Mouse (Mus musculus) forebrain, embryonic 16.5 days (tissue): ENCODE results near the gene March1. TPM values are rescaled to one million over a fixed set of nuclear protein-coding genes. Genes with fewer than 3 reads are reported as not detected.

Experiments used
- ATAC-seq: fragments of 200-750 bp; cut with Nextera tagmentation; 2 replicates; pipeline ENCODE4 v1.8.0; 2017; ENCODE audit warnings: mild to moderate bottlenecking, moderate library complexity
- H3K27ac ChIP-seq: fragments of 300-500 bp; sonication (generic); 2 replicates; pipeline ENCODE4 v1.5.1; 2014; ENCODE audit warnings: low read length, control low read depth
- H3K27me3 ChIP-seq: fragments of 300-500 bp; sonication (generic); replicated peaks from 2 replicates; pipeline ENCODE4 v1.6.1; 2014; ENCODE audit warnings: low read length; ENCODE audit not compliant: control insufficient read depth, insufficient read depth
- H3K36me3 ChIP-seq: fragments of 300-500 bp; sonication (generic); 2 replicates; pipeline ENCODE4 v1.6.1; 2014; ENCODE audit not compliant: control insufficient read depth, insufficient read depth
- H3K4me1 ChIP-seq: fragments of 300-500 bp; sonication (generic); replicated peaks from 2 replicates; pipeline ENCODE4 v1.6.1; 2014; ENCODE audit warnings: low read length; ENCODE audit not compliant: control insufficient read depth, insufficient read depth
- H3K4me2 ChIP-seq: fragments of 300-500 bp; sonication (generic); 2 replicates; pipeline ENCODE4 v1.6.1; 2014; ENCODE audit warnings: mild to moderate bottlenecking, low read length, control low read depth
- H3K4me3 ChIP-seq: fragments of 300-500 bp; sonication (generic); replicated peaks from 2 replicates; pipeline ENCODE4 v1.5.1; 2014; ENCODE audit warnings: mild to moderate bottlenecking, low read length, control low read depth
- H3K9ac ChIP-seq: fragments of 300-500 bp; sonication (generic); replicated peaks from 2 replicates; pipeline ENCODE4 v1.6.1; 2014; ENCODE audit warnings: low read depth, low read length, control low read depth
- H3K9me3 ChIP-seq: fragments of 300-500 bp; sonication (generic); 2 replicates; pipeline ENCODE4 v1.6.1; 2016; ENCODE audit warnings: low read length; ENCODE audit not compliant: control insufficient read depth
- WGBS: fragments of 180-500 bp; shearing (Covaris S2); extraction: QIAGEN DNeasy Blood & Tissue Kit; methylation state at CpG from one replicate; pipeline ENCODE4 v1.1.7; 2014; 5-methylcytosine and 5-hydroxymethylcytosine counted together
- polyA plus RNA-seq: library from polyadenylated mRNA; unstranded; fragments of >200 nt; fragmentation: Nextera tagmentation; extraction: Ambion mirVana; gene quantifications from 2 replicates; pipeline ENCODE4 v1.2.1, GENCODE M21; 2015

The March1 gene
- polyA plus RNA-seq, 1 experiment from 2014 or later = 38.1 TPM

GRCm38 (mm10) chr8:66185226-66185625 is 567.5 kb downstream of the March1 start:
- Histone ChIP-seq H3K27me3 (no peaks in the 10 kb centered on the region), H3K4me3 (no peak overlapping the region), H3K4me1 (no peaks in the 10 kb centered on the region; the same call in 1 of the 2 replicates), H3K9me3 (no peaks in the 10 kb centered on the region), H3K27ac (no peak overlapping the region), H3K36me3 (no peaks in the 10 kb centered on the region), H3K9ac (no peak overlapping the region), H3K4me2 (no peak overlapping the region)
- WGBS = 90% methylated on average over 2 of the region's 2 CpGs
- ATAC-seq = peak; percentile 70

GRCm38 (mm10) chr8:66194416-66194815 is 576.7 kb downstream of the March1 start:
- Histone ChIP-seq H3K4me2 (no peak overlapping the region), H3K27me3 (no peaks in the 10 kb centered on the region), H3K27ac (no peak overlapping the region), H3K9me3 (no peaks in the 10 kb centered on the region), H3K9ac (no peak overlapping the region), H3K36me3 (no peaks in the 10 kb centered on the region), H3K4me3 (no peak overlapping the region), H3K4me1 (no peaks in the 10 kb centered on the region)
- 75% methylated on average over 2 of the region's 2 CpGs for WGBS
- no peak for ATAC-seq

GRCm38 (mm10) chr8:66200169-66200568 is 582.5 kb downstream of the March1 start:
- whole genome bisulfite sequencing = 82% methylated on average over 3 of the region's 3 CpGs
- Histone ChIP-seq H3K4me1 (no peaks in the 10 kb centered on the region), H3K4me2 (no peak overlapping the region), H3K27ac (no peak overlapping the region), H3K4me3 (no peak overlapping the region), H3K9me3 (no peaks in the 10 kb centered on the region), H3K9ac (no peak overlapping the region), H3K36me3 (no peaks in the 10 kb centered on the region), H3K27me3 (no peaks in the 10 kb centered on the region)
- ATAC-seq = no peak

GRCm38 (mm10) chr8:66203814-66204438 is 586.2 kb downstream of the March1 start:
- Histone ChIP-seq H3K4me3 (no peak overlapping the region), H3K36me3 (no peaks in the 10 kb centered on the region), H3K27me3 (no peaks in the 10 kb centered on the region), H3K27ac (no peak overlapping the region), H3K9ac (no peak overlapping the region), H3K9me3 (no peaks in the 10 kb centered on the region), H3K4me1 (no peaks in the 10 kb centered on the region), H3K4me2 (no peak overlapping the region)
- 85% methylated on average over 7 of the region's 7 CpGs for WGBS
- ATAC-seq = peak; percentile 78

- Histone ChIP-seq H3K4me2 (no peak overlapping the region), H3K4me1 (no peaks in the 10 kb centered on the region), H3K4me3 (no peak overlapping the region), H3K27me3 (no peaks in the 10 kb centered on the region), H3K36me3 (no peaks in the 10 kb centered on the region), H3K9ac (no peak overlapping the region), H3K9me3 (no peaks in the 10 kb centered on the region), H3K27ac (no peak overlapping the region)
- no peak for ATAC-seq
- 72% methylated on average over 2 of the region's 2 CpGs for WGBS
These were observed 591.9 kb downstream of the March1 start for GRCm38 (mm10) chr8:66209553-66209952.

- no peaks in the 10 kb centered on the region for H3K9me3 ChIP-seq
- H3K36me3 ChIP-seq = no peaks in the 10 kb centered on the region
- H3K4me2 ChIP-seq = no peak overlapping the region
- H3K27ac ChIP-seq = no peak overlapping the region
- H3K4me1 ChIP-seq = no peaks in the 10 kb centered on the region
- ATAC-seq = no peak
- no peaks in the 10 kb centered on the region for H3K27me3 ChIP-seq
- H3K9ac ChIP-seq = no peak overlapping the region
- WGBS = 95% methylated on average over 2 of the region's 2 CpGs
- no peak overlapping the region for H3K4me3 ChIP-seq
These were observed 592.6 kb downstream of the March1 start for GRCm38 (mm10) chr8:66210294-66210693.

- Histone ChIP-seq H3K4me2 (no peak overlapping the region), H3K27me3 (no peaks in the 10 kb centered on the region), H3K27ac (no peak overlapping the region), H3K4me1 (no peaks in the 10 kb centered on the region), H3K9me3 (no peaks in the 10 kb centered on the region), H3K4me3 (no peak overlapping the region), H3K36me3 (no peaks in the 10 kb centered on the region), H3K9ac (no peak overlapping the region)
- 23% methylated on average over 1 of the region's 1 CpGs for WGBS
- ATAC-seq = no peak
These were observed 602.3 kb downstream of the March1 start for GRCm38 (mm10) chr8:66219974-66220373.

GRCm38 (mm10) chr8:66229931-66230330 is 612.2 kb downstream of the March1 start:
- Histone ChIP-seq H3K4me2 (no peak overlapping the region), H3K9me3 (no peaks in the 10 kb centered on the region), H3K27me3 (no peaks in the 10 kb centered on the region), H3K36me3 (no peaks in the 10 kb centered on the region), H3K4me1 (no peaks in the 10 kb centered on the region), H3K9ac (no peak overlapping the region), H3K4me3 (no peak overlapping the region), H3K27ac (no peak overlapping the region)
- 75% methylated on average over 2 of the region's 2 CpGs for WGBS
- ATAC-seq = no peak

- H3K4me2 ChIP-seq = no peak overlapping the region
These were observed 651.8 kb downstream of the March1 start for GRCm38 (mm10) chr8:66269546-66269945.

GRCm38 (mm10) chr8:66270116-66270515 is 652.4 kb downstream of the March1 start:
- WGBS = 71% methylated on average over 2 of the region's 2 CpGs
- ATAC-seq = no peak
- H3K4me2 ChIP-seq = no peak overlapping the region
- H3K36me3 ChIP-seq = no peaks in the 10 kb centered on the region
- H3K4me1 ChIP-seq = no peaks in the 10 kb centered on the region
- no peak overlapping the region for H3K27ac ChIP-seq
- H3K9ac ChIP-seq = no peak overlapping the region
- H3K9me3 ChIP-seq = no peaks in the 10 kb centered on the region
- no peaks in the 10 kb centered on the region for H3K27me3 ChIP-seq
- no peak overlapping the region for H3K4me3 ChIP-seq

More at GRCm38 (mm10) chr8:66269546-66269945, 651.8 kb downstream of the March1 start:
- Histone ChIP-seq H3K4me3 (no peak overlapping the region), H3K9ac (no peak overlapping the region), H3K27me3 (no peaks in the 10 kb centered on the region), H3K36me3 (no peaks in the 10 kb centered on the region), H3K9me3 (no peaks in the 10 kb centered on the region), H3K4me1 (no peaks in the 10 kb centered on the region), H3K27ac (no peak overlapping the region)
- WGBS = 63% methylated on average over 4 of the region's 4 CpGs
- no peak for ATAC-seq
